Mouse (Mus musculus) naive thymus-derived CD4-positive, alpha-beta T cell, adult 2 months (primary cell): ENCODE measurements around the gene Crip1.
"Not testable (repeated sequence)": the region's sequence is repeated elsewhere in the genome, so short reads cannot be mapped to it uniquely, and the experiment has no call there.

Source experiments
- DNase-seq: peaks from one replicate; pipeline ENCODE4 v3.0.0-alpha.2; 2011; ENCODE audit warnings: low read depth

The Crip1 gene

DNA sequence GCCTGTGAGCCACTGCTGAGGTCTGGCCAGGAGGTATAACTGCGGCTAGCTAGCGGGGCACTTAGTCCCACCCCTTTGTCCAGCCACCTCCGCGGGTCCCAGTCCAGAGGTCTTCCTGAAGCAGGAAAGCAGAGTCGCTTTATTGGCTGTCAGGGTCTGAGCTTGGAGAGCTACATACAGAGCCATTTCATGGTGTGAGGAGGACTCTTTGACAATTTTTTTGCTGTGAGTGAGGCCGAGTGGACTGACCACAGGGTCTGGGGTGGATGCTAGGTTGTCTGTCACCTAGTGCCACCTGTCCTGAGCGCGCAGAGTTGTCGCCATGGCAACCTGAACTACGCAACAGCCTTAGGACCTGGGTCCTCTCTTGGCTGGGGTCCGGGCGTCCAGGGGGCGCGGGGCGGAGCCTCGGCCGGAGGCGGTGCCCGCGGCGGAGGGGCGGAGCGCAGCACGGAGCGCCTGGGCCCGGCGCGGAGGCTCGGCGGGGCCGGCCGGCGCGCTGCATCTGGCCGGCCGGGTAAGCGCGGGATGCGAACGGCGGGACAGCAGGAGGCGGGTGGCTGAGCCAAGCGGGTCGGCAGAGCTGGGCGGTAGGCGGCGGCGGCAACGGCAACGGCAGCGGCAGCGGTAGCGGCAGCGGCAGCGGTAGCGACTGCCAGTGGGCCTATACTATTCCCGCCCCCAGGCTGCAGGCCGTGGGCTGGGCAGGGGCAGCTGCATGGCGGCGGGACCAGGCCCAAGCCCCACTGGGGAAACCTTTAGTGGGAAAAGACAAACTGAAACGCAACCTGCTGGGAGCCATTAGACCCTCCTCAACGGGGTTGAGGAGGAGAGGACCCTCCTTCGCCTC lies 39.6 kb downstream of the Crip1 start, which contains the start of gene Tmem121:
Gene Tmem121 (plus strand): TSS at position 489 of the 850 bp plus-strand sequence.
- peak; percentile 33 for DNase-seq

DNA sequence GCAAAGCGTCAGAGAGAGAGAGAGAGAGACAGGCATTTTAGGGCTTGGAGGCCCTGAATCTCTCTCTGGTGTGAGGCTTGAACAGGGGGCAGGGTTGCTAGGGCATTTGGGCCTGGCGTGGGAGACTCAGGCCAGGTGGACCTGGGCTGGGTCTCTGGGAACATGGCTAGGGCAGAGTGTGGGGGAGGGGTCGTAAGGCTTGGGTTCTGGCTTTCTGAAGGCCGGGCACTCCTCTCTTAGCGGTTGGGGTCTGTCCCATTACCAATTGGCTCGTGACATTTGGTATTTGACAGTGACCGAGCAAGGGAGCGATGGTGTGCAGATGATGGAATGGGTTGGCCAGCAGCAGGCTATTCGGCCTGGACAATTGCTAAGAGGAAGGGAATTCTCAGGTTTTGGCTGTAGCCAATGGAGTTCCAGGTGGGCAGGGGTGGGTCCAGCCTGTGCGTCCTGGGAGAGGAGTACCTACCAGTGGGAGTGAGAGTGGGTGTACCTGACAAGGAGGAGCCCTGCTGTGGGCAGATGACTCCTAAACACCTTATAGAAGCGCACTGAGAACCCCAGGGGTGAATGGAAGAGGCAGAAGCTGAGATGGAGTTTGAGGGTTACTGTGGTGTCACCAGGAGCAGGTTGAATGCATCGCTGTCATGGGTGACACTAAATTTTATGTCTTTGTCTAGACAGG lies 40.4 kb downstream of the Crip1 start:
- no peak for DNase-seq

DNA sequence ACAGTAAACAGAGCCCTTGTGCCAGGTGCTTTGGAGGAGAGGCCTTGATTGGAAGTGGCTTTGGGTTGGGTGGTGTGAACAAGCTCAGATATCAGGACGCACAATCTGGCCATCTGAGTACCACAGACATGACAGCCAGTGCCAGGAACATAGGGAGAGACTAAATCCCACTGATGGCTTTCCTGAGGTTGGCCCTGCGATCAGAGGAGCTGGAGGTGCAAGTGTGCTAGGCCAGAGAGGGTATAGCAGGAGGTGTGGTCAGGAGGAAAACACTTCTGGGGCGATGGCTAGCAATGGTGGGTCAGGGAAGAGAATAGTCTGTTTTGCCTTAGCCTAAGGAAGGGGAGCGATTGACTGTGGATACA lies 40.9 kb downstream of the Crip1 start:
- DNase-seq = peak; percentile 21

DNA sequence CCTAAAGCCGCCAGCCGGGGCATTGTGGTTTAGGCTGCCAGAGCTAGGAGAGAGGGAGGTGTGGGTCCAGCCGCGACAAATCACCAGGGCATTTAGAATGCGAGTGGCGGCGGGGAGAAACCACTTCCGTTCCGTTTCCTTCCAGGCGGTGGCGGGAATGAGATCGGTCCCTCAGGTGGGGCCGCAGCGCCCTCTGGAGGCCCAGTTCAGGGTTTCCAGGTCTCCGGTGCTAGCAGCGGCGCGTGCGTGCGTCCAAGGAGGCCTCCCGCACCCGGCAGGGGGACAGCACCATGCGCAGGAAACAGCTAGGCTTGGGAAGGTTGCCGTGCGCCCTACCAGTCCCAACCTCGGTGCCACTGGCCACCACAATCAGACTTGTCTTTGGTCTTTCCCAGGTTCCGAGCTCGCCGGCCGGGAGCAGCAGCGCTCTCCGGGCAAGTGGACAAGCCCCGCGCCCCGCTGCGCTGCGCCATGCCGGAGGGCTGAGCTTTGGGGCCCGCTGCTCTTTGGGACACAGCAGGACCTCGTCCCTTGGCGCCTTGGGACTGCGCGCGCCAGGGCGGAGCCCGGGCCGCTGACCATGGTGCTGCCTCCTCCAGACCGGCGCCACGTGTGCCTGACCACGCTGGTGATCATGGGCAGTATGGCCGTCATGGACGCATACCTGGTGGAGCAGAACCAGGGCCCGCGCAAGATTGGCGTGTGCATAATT lies 41.6 kb downstream of the Crip1 start:
- peak; percentile 85 for DNase-seq

DNA sequence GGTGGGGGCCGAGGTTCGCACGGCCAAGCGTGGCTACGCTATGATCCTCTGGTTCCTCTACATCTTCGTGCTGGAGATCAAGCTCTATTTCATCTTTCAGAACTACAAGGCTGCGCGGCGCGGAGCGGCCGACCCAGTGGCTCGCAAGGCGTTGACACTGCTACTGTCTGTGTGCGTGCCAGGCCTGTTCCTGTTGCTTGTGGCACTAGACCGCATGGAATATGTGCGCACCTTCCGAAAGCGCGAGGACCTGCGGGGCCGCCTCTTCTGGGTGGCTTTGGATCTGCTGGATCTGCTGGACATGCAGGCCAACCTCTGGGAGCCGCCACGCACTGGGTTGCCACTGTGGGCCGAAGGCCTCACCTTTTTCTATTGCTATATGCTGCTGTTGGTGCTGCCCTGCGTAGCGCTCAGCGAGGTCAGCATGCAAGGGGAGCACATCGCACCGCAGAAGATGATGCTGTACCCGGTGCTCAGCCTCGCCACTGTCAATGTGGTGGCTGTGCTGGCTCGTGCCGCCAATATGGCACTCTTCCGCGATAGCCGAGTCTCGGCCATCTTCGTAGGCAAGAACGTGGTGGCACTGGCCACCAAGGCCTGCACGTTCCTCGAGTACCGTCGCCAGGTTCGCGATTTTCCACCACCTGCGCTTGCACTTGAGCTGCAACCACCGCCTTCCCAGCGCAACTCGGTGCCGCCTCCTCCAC lies 42.4 kb downstream of the Crip1 start:
- no peak for DNase-seq

DNA sequence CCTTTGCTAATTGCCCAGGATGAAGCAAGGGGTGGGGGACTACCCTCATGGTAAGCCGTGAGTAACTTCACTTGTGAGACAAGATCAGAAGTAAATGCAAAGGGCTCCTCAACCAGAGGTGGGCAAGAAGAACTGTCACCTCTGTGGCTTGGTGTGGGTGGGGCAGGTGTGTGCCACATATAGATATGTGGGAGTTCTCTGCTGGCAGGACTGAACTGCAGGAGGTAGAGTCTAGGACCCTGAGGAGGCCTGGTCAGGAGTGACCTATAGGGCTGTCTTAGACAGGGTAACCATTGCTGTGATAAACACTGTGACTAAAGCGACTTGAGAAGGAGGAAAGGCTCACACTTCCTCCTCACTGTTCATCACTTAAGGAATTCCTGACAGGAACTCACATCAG lies 47.3 kb downstream of the Crip1 start:
- DNase-seq = no peak

DNA sequence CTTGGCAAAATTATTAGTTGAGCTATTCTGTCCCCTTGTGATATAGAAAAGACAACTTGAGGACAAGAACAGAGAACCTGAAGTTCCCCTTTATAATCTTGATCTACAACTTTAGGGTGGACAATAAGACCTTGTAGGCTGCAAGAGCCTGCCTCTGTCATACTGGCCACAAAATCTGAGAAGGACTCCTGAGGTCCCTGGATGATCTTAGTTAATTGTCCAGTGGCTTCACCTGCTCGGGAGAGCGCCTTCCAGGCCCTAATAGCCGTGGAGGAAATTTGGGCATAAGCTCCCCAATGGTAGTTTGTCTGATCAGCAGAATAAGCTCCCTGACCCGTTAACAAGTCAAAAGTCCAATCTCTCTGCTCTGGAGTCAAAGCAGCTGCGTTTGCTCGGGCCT lies 53.0 kb downstream of the Crip1 start:
- DNase-seq = not testable (repeated sequence)

DNA sequence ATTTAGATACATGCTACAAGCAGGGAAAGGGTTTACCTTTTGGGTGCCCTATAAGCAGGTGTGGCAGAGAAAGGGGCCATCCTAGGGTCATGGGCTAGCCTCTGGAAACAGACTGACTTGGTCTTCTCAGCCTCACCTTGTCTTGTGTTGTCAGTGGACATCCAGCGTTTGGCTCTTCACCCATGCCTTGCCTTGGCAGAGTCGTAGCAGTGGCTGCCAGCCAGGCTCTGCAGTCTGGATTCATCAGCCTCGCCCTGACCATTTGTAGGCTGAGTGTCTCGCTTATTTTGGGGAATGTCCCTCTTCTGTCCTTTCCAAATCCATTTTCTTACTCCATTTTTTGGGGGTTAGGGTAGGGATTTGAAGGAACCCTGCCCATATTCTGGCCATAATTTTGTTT lies 55.2 kb downstream of the Crip1 start:
- no peak for DNase-seq

DNA sequence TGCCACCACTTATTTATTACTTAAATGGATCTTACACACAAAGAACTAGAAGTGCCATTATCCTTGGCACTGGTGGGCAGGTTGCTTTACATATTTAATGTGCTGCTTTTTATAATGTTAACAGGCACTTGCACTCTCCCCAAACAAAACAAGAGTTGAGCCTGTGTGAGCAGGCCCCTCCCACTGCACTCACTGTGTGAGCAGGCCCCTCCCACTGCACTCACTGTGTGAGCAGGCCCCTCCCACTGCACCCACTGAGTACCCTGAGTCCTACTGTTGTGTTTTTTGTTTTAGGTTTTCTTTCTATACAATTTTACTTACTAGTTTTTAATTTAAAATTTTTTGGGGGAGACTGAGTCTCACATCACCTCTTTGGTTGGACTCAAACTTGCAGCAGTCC lies 55.9 kb downstream of the Crip1 start:
- DNase-seq = no peak
